Mouse (Mus musculus) small intestine, adult 2 months (tissue): ENCODE results near the gene Trmt112.

Experiments
- CTCF ChIP-seq: fragments of 200-500 bp; IDR thresholded peaks from 2 replicates; pipeline ENCODE4 v1.5.1; 2012; ENCODE audit warnings: low read depth, mild to moderate bottlenecking, control low read depth, inconsistent platforms, low read length, moderate library complexity, mixed read lengths; ENCODE audit not compliant: insufficient replicate concordance, insufficient read length; ENCODE audit errors: extremely low read depth
- POLR2A ChIP-seq: fragments of 200-500 bp; IDR thresholded peaks from 2 replicates; pipeline ENCODE4 v1.6.1; 2012; ENCODE audit warnings: low read depth, mild to moderate bottlenecking, control low read depth, inconsistent platforms, low read length, moderate library complexity

GRCm38 (mm10) chr19:6956461-6956860 is 47.0 kb downstream of the Trmt112 start:
- TF ChIP-seq POLR2A (no peak), CTCF (no peak)
